Mouse (Mus musculus) Muller cell, postnatal 12 days (primary cell): ENCODE data around the gene Rims1.
A peak's percentile ranks its signal among the peaks of the same experiment; 100 is the strongest.

Source experiments
- DNase-seq: peaks from one replicate; pipeline ENCODE4 v3.0.0-alpha.2; 2015; ENCODE audit errors: inconsistent ontology term

Gene Rims1

GRCm38 (mm10) chr1:22587859-22588383 lies 217.9 kb downstream of the Rims1 start:
- no peak for DNase-seq

GRCm38 (mm10) chr1:22585560-22585959 lies 220.2 kb downstream of the Rims1 start:
- no peak for DNase-seq

- no peak for DNase-seq
These were observed 226.3 kb downstream of the Rims1 start for GRCm38 (mm10) chr1:22579470-22579869.

- DNase-seq = no peak
These were observed 233.1 kb downstream of the Rims1 start for GRCm38 (mm10) chr1:22572720-22573119.

- no peak for DNase-seq
These were observed 259.5 kb downstream of the Rims1 start for GRCm38 (mm10) chr1:22546273-22546672.

GRCm38 (mm10) chr1:22538129-22538528 lies 267.7 kb downstream of the Rims1 start:
- DNase-seq = no peak

GRCm38 (mm10) chr1:22536776-22537175 lies 269.0 kb downstream of the Rims1 start:
- DNase-seq = no peak

- no peak for DNase-seq
These were observed 270.7 kb downstream of the Rims1 start for GRCm38 (mm10) chr1:22535049-22535448.

GRCm38 (mm10) chr1:22533146-22534096 lies 272.4 kb downstream of the Rims1 start:
- peak; percentile 51 for DNase-seq

- no peak for DNase-seq
These were observed 290.7 kb downstream of the Rims1 start for GRCm38 (mm10) chr1:22515103-22515502.

- DNase-seq = no peak
These were observed 293.4 kb downstream of the Rims1 start for GRCm38 (mm10) chr1:22512421-22512820.

GRCm38 (mm10) chr1:22511614-22512013 lies 294.2 kb downstream of the Rims1 start:
- no peak for DNase-seq

GRCm38 (mm10) chr1:22508735-22509615 lies 296.8 kb downstream of the Rims1 start:
- DNase-seq = no peak

GRCm38 (mm10) chr1:22487270-22487864 lies 318.4 kb downstream of the Rims1 start:
- no peak for DNase-seq

- no peak for DNase-seq
These were observed 329.6 kb downstream of the Rims1 start for GRCm38 (mm10) chr1:22476220-22476619.

- DNase-seq = no peak
These were observed 338.8 kb downstream of the Rims1 start for GRCm38 (mm10) chr1:22467033-22467432.

GRCm38 (mm10) chr1:22466597-22466996 lies 339.2 kb downstream of the Rims1 start:
- peak; percentile 34 for DNase-seq

GRCm38 (mm10) chr1:22424020-22424419 lies 381.8 kb downstream of the Rims1 start:
- no peak for DNase-seq

GRCm38 (mm10) chr1:22422102-22422501 lies 383.7 kb downstream of the Rims1 start:
- DNase-seq = peak; percentile 67

- no peak for DNase-seq
These were observed 395.6 kb downstream of the Rims1 start for GRCm38 (mm10) chr1:22410173-22410572.

- DNase-seq = no peak
These were observed 419.4 kb downstream of the Rims1 start for GRCm38 (mm10) chr1:22386361-22386760.

- no peak for DNase-seq
These were observed 428.1 kb downstream of the Rims1 start for GRCm38 (mm10) chr1:22377652-22378051.
